Mouse (Mus musculus) heart, embryonic 14.5 days (tissue): ENCODE results near the gene Gm29776. TPM values are rescaled to one million over a fixed set of nuclear protein-coding genes. Genes with fewer than 3 reads are reported as not detected.

ENCODE experiments used
- ATAC-seq: fragments of 200-750 bp; cut with Nextera tagmentation; 2 replicates; pipeline ENCODE4 v1.8.0; 2017; ENCODE audit warnings: low read depth, moderate TSS enrichment; ENCODE audit not compliant: insufficient number of reproducible peaks, insufficient read depth, low FRiP score
- H3K27ac ChIP-seq, 2 experiments: fragments of 200-500 bp in 1 of 2; fragments of 300-500 bp in 1 of 2; sonication (generic) in 1 of 2; replicated peaks in 1 of 2; 2 replicates each; pipeline ENCODE4 v1.5.1; 2012 to 2014; ENCODE audit warnings: low read depth in 2 of 2, low read length in 2 of 2, control low read depth in 1 of 2, mild to moderate bottlenecking in 1 of 2, mixed read lengths in 1 of 2; ENCODE audit not compliant: control insufficient read depth in 1 of 2, insufficient read depth in 1 of 2
- H3K27me3 ChIP-seq: fragments of 300-500 bp; sonication (generic); 2 replicates; pipeline ENCODE4 v1.6.1; 2014; ENCODE audit warnings: mild to moderate bottlenecking, low read length, control low read depth; ENCODE audit not compliant: control insufficient read depth, insufficient read depth
- H3K36me3 ChIP-seq: fragments of 300-500 bp; sonication (generic); 2 replicates; pipeline ENCODE4 v1.6.1; 2014; ENCODE audit warnings: mild to moderate bottlenecking, control low read depth, low read length, mixed read lengths; ENCODE audit not compliant: control insufficient read depth, insufficient read depth
- H3K4me1 ChIP-seq, 2 experiments: fragments of 200-500 bp in 1 of 2; fragments of 300-500 bp in 1 of 2; sonication (generic) in 1 of 2; 2 replicates each; pipeline ENCODE4 v1.6.1; 2012 to 2014; ENCODE audit warnings: low read length in 2 of 2, control low read depth in 1 of 2, mixed read lengths in 1 of 2; ENCODE audit not compliant: control insufficient read depth in 2 of 2, insufficient read depth in 2 of 2
- H3K4me2 ChIP-seq: fragments of 300-500 bp; sonication (generic); 2 replicates; pipeline ENCODE4 v1.6.1; 2014; ENCODE audit warnings: mild to moderate bottlenecking, low read length
- H3K4me3 ChIP-seq, 2 experiments: fragments of 200-500 bp in 1 of 2; fragments of 300-500 bp in 1 of 2; sonication (generic) in 1 of 2; 2 replicates each; pipeline ENCODE4 v1.5.1; 2012 to 2014; ENCODE audit warnings: low read length in 2 of 2, mild to moderate bottlenecking in 2 of 2, control low read depth in 1 of 2, low read depth in 1 of 2, moderate library complexity in 1 of 2; ENCODE audit not compliant: control insufficient read depth in 1 of 2, insufficient read depth in 1 of 2
- H3K9ac ChIP-seq: fragments of 300-500 bp; sonication (generic); 2 replicates; pipeline ENCODE4 v1.6.1; 2014; ENCODE audit warnings: mild to moderate bottlenecking, low read length
- H3K9me3 ChIP-seq: fragments of 300-500 bp; sonication (generic); 2 replicates; pipeline ENCODE4 v1.6.1; 2016; ENCODE audit warnings: low read length, control low read depth; ENCODE audit not compliant: control insufficient read depth
- WGBS: fragments of 180-500 bp; shearing (Covaris S2); extraction: QIAGEN DNeasy Blood & Tissue Kit; methylation state at CpG from one replicate; pipeline ENCODE4 v1.1.7; 2014; 5-methylcytosine and 5-hydroxymethylcytosine counted together
- polyA plus RNA-seq: library from polyadenylated mRNA; unstranded; fragments of >200 nt; fragmentation: Nextera tagmentation; extraction: Ambion mirVana; gene quantifications from 2 replicates; pipeline ENCODE4 v1.2.1, GENCODE M21; 2014

Gene Gm29776
- polyA plus RNA-seq, 1 experiment from 2014 or later = 0.35 TPM

GRCm38 (mm10) chr14:54709054-54709453 lies 10.4 kb upstream of the Gm29776 start:
- Histone ChIP-seq H3K4me1 (peaks cover 24 to 25% of the 10 kb centered on the region in 2 experiments), H3K9ac (no peak overlapping the region)
- WGBS = 67% methylated on average over 9 of the region's 9 CpGs

DNA sequence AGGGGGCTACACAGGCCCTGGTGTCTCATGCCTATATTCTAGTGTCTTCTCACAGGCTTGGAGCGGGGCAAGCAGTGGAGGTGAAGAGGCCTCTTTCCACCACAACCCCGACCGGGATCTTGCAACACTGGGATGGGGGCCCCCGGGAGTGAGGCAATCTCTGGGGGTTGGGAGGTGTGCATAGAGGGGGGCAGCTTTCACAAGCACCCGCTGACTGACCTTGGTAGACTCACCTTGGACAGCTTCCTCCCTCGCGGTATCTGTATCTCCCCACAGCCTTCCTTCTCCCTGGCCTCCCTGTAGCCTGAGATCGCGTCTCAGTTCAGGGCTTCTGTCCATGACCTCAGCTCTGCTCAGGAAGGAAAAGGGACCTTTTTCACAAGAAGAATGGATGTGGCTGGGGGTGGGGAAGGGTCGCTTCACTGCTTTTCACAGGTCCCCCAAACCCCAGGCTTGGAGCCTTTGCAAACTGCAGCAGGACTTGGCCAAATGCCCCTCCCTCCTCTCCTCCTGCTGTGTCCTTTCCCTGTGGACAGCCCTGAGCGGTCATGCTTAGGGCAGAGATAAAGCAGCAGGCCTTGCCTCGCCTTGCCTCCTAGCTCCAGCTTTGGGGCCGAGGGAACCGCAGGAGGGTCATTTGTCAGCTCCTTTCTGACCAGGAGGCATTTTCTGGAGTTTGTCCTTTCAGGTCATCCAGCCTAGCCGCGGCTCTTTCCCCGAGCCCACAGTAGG lies 8.1 kb upstream of the Gm29776 start:
- H3K4me2 ChIP-seq = peak overlapping the region; percentile 35; the same call in 1 of the 2 replicates
- peak overlapping the region; percentile 29 to 49; a peak in 3 of 4 replicates for H3K27ac ChIP-seq

More at GRCm38 (mm10) chr14:54709054-54709453, 10.4 kb upstream of the Gm29776 start:
- H3K36me3 ChIP-seq = no peaks in the 10 kb centered on the region
- no peaks in the 10 kb centered on the region for H3K9me3 ChIP-seq
- no peak overlapping the region for H3K4me3 ChIP-seq
- no peaks in the 10 kb centered on the region for H3K27me3 ChIP-seq
- no peak for ATAC-seq
- H3K27ac ChIP-seq = no peak overlapping the region
- no peak overlapping the region for H3K4me2 ChIP-seq

DNA sequence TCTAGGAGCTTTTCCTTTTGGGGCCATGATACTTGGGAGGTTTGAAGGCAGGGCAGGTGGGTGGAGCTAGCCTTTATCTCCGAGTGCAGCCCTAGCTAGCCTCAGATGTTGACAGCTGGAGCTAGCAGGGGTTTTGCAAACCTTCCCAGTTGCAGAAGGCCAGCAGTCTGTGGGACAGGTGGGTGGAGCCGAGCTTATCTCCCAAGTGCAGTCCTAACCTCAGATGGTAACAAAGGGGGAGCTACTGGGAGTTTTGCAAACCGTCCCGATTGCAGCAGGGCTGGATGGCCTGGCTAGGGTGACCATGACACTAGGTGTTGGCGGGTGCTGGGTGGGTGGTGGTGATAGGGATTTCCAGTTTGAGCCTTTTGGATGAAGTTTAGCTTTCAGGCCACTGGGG lies 7.2 kb upstream of the Gm29776 start:
- Histone ChIP-seq H3K9ac (no peak overlapping the region), H3K9me3 (no peaks in the 10 kb centered on the region), H3K4me3 (no peak overlapping the region), H3K4me2 (peak overlapping the region; percentile 19; the same call in 1 of the 2 replicates), H3K27me3 (no peaks in the 10 kb centered on the region), H3K27ac (no peak overlapping the region), H3K4me1 (peaks cover 20 to 25% of the 10 kb centered on the region in 2 experiments), H3K36me3 (no peaks in the 10 kb centered on the region)
- 17% methylated on average over 5 of the region's 5 CpGs for WGBS
- ATAC-seq = peak; percentile 41; the same call in 1 of the 2 replicates

More for the DNA sequence above, 8.1 kb upstream of the Gm29776 start:
- ATAC-seq = no peak
- Histone ChIP-seq H3K9ac (peak overlapping the region; percentile 47; the same call in 1 of the 2 replicates), H3K9me3 (no peaks in the 10 kb centered on the region), H3K36me3 (no peaks in the 10 kb centered on the region), H3K27me3 (no peaks in the 10 kb centered on the region), H3K4me3 (no peak overlapping the region), H3K4me1 (peaks cover 20 to 22% of the 10 kb centered on the region in 2 experiments)
- 21% methylated on average over 16 of the region's 17 CpGs for WGBS

DNA sequence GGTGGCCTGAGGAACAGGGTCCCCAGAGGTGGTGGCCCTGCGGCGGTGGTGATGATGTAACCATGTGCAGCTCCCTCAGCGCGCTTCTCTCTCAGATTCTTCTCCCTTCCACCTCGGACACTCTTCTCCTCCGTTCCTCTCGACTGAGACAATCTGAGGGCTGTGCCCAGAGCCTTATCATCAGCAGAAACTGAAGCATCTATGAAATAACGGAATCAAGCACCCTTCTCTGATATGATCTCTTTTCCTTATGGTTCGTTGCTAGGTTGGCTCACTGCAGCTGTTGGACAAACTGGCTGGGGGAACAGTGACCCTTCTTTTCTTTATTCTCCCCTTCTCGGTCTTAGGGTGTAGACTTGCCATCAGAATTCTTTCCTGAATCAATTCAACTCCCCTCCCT lies 4.6 kb upstream of the Gm29776 start:
- H3K36me3 ChIP-seq = no peaks in the 10 kb centered on the region
- no peaks in the 10 kb centered on the region for H3K27me3 ChIP-seq
- ATAC-seq = no peak
- WGBS = 52% methylated on average over 10 of the region's 10 CpGs
- no peak overlapping the region for H3K4me3 ChIP-seq
- no peak overlapping the region for H3K27ac ChIP-seq
- no peak overlapping the region for H3K4me2 ChIP-seq
- no peaks in the 10 kb centered on the region for H3K9me3 ChIP-seq
- peaks cover 20 to 30% of the 10 kb centered on the region in 2 experiments for H3K4me1 ChIP-seq
- H3K9ac ChIP-seq = no peak overlapping the region

DNA sequence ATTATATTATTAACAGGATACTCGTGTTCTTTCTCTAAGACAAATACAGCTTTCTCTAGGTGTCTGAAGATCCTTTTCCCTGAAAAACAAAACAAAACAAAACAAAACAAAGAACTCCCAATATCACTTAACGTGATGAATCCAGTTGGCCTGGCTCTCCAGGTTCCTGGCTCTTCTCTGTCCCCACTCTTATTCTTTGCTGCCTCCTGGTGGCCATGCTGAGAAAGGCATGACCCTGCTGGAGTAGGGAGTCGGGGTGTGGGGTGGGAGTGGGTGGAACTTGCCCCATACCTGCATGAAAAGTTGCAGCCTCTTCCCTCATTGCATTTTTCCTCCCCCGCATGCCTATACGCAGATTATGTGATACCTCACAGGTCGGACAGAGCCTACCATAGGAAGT lies 2.7 kb upstream of the Gm29776 start:
- H3K4me3 ChIP-seq = no peak overlapping the region
- H3K4me2 ChIP-seq = 0 out of 2 replicates have a peak overlapping the region, but pooled peaks have one; percentile 3
- ATAC-seq = no peak
- H3K9me3 ChIP-seq = no peaks in the 10 kb centered on the region
- no peaks in the 10 kb centered on the region for H3K27me3 ChIP-seq
- no peak overlapping the region for H3K9ac ChIP-seq
- WGBS = 9% methylated on average over 6 of the region's 6 CpGs
- no peak overlapping the region for H3K27ac ChIP-seq
- no peaks in the 10 kb centered on the region for H3K36me3 ChIP-seq
- peaks cover 7 to 16% of the 10 kb centered on the region in 2 experiments for H3K4me1 ChIP-seq

DNA sequence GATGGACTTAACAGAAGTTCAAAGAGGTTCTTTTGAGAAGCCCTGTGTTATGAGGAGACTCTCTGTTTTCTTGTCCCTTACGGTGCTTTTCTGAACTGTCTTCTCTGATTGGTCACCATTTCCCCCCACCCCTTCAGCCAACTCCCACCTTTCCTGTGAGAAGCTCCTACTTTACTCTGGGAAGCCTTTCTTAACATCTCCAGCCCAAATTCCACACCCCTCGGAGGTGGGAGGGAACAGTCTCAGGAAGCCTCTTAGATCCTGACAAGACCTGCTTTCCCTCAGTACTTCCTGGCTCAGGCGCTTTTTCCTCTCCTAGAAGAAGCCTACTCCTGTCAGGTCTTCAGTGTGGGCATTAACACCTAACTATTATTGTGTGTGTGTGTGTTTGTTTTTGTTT lies 953 bp upstream of the Gm29776 start:
- no peak for ATAC-seq
- WGBS = 33% methylated on average over 3 of the region's 3 CpGs
- no peaks in the 10 kb centered on the region for H3K36me3 ChIP-seq
- H3K4me1 ChIP-seq = peaks cover 0 to 8% of the 10 kb centered on the region in 2 experiments; a peak in 2 of 4 replicates
- H3K9ac ChIP-seq = no peak overlapping the region
- no peak overlapping the region for H3K4me2 ChIP-seq
- H3K4me3 ChIP-seq = no peak overlapping the region
- no peak overlapping the region for H3K27ac ChIP-seq
- H3K9me3 ChIP-seq = no peaks in the 10 kb centered on the region
- H3K27me3 ChIP-seq = no peaks in the 10 kb centered on the region

DNA sequence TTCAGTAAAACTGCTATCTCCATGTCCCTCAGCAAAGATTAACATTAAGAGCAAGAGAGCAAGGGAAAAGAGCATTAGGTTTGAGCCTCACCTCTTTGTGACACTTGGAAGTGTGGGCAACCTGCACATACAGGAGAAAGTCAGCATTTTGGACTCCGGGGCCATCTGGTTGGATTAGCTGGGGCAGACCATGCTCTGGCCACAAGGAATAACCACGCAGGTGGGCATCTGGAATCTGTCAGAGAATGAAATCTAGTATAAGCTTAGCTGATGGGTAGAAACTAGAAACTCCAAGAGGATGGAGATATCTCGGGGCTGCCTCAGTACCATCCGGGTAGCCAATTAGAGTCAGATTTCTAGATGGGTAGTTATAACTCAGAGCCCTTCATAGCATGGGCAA lies 1.9 kb downstream of the Gm29776 start:
- Histone ChIP-seq H3K27me3 (no peaks in the 10 kb centered on the region), H3K36me3 (peaks cover 16% of the 10 kb centered on the region), H3K4me2 (no peak overlapping the region), H3K9ac (no peak overlapping the region), H3K4me1 (peaks cover 0 to 8% of the 10 kb centered on the region in 2 experiments; a peak in 2 of 4 replicates), H3K9me3 (no peaks in the 10 kb centered on the region), H3K27ac (no peak overlapping the region), H3K4me3 (no peak overlapping the region)
- WGBS = 67% methylated on average over 4 of the region's 4 CpGs
- ATAC-seq = no peak
